Comparison of ENCODE assay signal across 17 mouse cellular contexts in genomic region chr7:89266017-89266760, GRCm38 (mm10).
DNase-seq lines count a peak whose midpoint lies in the region; ATAC-seq and TF ChIP-seq lines count a peak whose summit lies in the region.
"Had no signal": no experiment of that assay in that cellular context is flagged by ENCODE, and none has a peak within 500 bp of the region (broad histone marks: within the 10 kb centered on the region; RNA-seq: fewer than 3 reads in every experiment).

No protein-coding gene starts in this region.

- 87% methylated on average over 7 of the region's 7 CpGs for WGBS in heart, embryonic 12.5 days
- WGBS in kidney, postnatal 0 days, result 74% methylated on average over 7 of the region's 7 CpGs

- TF ChIP-seq CTCF in kidney, postnatal 0 days (IDR thresholded peaks at IDR 0.05; ENCODE audit: low read depth), result no peak

- H3K36me3 ChIP-seq in heart, embryonic 12.5 days, result peaks cover 4% of the 10 kb centered on the region; the same call in 1 of the 2 replicates
- H3K36me3 ChIP-seq in kidney, postnatal 0 days (ENCODE audit: insufficient read depth, low read length), result no peaks in the 10 kb centered on the region; the same call in 1 of the 2 replicates
- H3K36me3 ChIP-seq: limb, embryonic 15.5 days; liver, embryonic 15.5 days; neural tube, embryonic 12.5 days had no signal

- H3K4me3 ChIP-seq in heart, embryonic 12.5 days, result no peak overlapping the region
- H3K4me3 ChIP-seq in kidney, postnatal 0 days (replicated peaks; ENCODE audit: low read depth, low read length), result no peak overlapping the region
- H3K4me3 ChIP-seq in brown adipose tissue, adult 24 weeks (ENCODE audit: insufficient read depth, low read depth, low read length), result no peak overlapping the region
- H3K4me3 ChIP-seq: embryonic facial prominence, embryonic 10.5 days; limb, embryonic 15.5 days; liver, embryonic 15.5 days; neural tube, embryonic 12.5 days had no signal

- peaks cover 28% of the 10 kb centered on the region for H3K4me1 ChIP-seq in heart, embryonic 12.5 days (replicated peaks)
- H3K4me1 ChIP-seq in kidney, postnatal 0 days (replicated peaks; ENCODE audit: insufficient read depth, low read length), result 0 out of 2 replicates have a peak, but pooled peaks cover 4% of the 10 kb centered on the region
- peaks cover 8% of the 10 kb centered on the region for H3K4me1 ChIP-seq in brown adipose tissue, adult 24 weeks (ENCODE audit: control insufficient read depth, insufficient read depth, insufficient read length, low read length)
- H3K4me1 ChIP-seq: limb, embryonic 15.5 days; liver, embryonic 15.5 days; neural tube, embryonic 12.5 days had no signal

- H3K27ac ChIP-seq in heart, embryonic 12.5 days (ENCODE audit: poor library complexity, severe bottlenecking), result peak overlapping the region; percentile 35; the same call in 1 of the 2 replicates
- H3K27ac ChIP-seq in kidney, postnatal 0 days, result no peak overlapping the region
- peak overlapping the region; percentile 58 for H3K27ac ChIP-seq in brown adipose tissue, adult 24 weeks (replicated peaks; ENCODE audit: low read depth, low read length)
- H3K27ac ChIP-seq: embryonic facial prominence, embryonic 10.5 days; hindbrain, postnatal 0 days; limb, embryonic 15.5 days; liver, embryonic 15.5 days; neural tube, embryonic 12.5 days had no signal

- no peak for DNase-seq in heart, adult 8-10 months (ENCODE audit: low spot score)
- DNase-seq in kidney, postnatal 0 days (ENCODE audit: low spot score), result peak; percentile 54
- DNase-seq in kidney, adult 9 months, result no peak
- DNase-seq in NIH3T3 (ENCODE audit: low read depth), result peak; percentile 58
- no peak for DNase-seq in thymus, postnatal 10 days (ENCODE audit: low spot score in 2 of 2)
- DNase-seq: adrenal gland, adult 2 months; cerebellum, adult 8-10 months; thymus, postnatal 36 days had no signal

- H3K27me3 ChIP-seq in heart, embryonic 12.5 days (replicated peaks), result no peaks in the 10 kb centered on the region
- no peaks in the 10 kb centered on the region for H3K27me3 ChIP-seq in kidney, postnatal 0 days (ENCODE audit: insufficient read depth, low read length)
- H3K27me3 ChIP-seq: limb, embryonic 15.5 days; liver, embryonic 15.5 days; neural tube, embryonic 12.5 days had no signal

- H3K9ac ChIP-seq in heart, embryonic 12.5 days, result no peak overlapping the region
- no peak overlapping the region for H3K9ac ChIP-seq in kidney, postnatal 0 days (ENCODE audit: low read depth, low read length)
- H3K9ac ChIP-seq: limb, embryonic 15.5 days; liver, embryonic 15.5 days; neural tube, embryonic 12.5 days had no signal

- 0 out of 2 replicates have a peak, but pooled peaks cover under 1% of the 10 kb centered on the region for H3K9me3 ChIP-seq in heart, embryonic 12.5 days (replicated peaks)
- H3K9me3 ChIP-seq in kidney, postnatal 0 days (replicated peaks; ENCODE audit: low read length), result no peaks in the 10 kb centered on the region
- H3K9me3 ChIP-seq: embryonic facial prominence, embryonic 10.5 days; limb, embryonic 15.5 days; liver, embryonic 15.5 days; neural tube, embryonic 12.5 days had no signal

- H3K4me2 ChIP-seq in heart, embryonic 12.5 days, result no peak overlapping the region
- no peak overlapping the region for H3K4me2 ChIP-seq in kidney, postnatal 0 days (ENCODE audit: low read length)
- H3K4me2 ChIP-seq: limb, embryonic 15.5 days; liver, embryonic 15.5 days; neural tube, embryonic 12.5 days had no signal

- ATAC-seq in heart, embryonic 12.5 days (ENCODE audit: insufficient number of reproducible peaks, low FRiP score), result no peak
- ATAC-seq in kidney, postnatal 0 days (replicated peaks; ENCODE audit: low FRiP score, low read depth), result no peak
- ATAC-seq: forebrain, embryonic 14.5 days; hindbrain, postnatal 0 days; intestine, postnatal 0 days had no signal

Comparison
In these comparisons a context has a peak if more than half of its experiments do, and no peak if none do; other contexts are left out.
1. DNase-seq: peak in kidney, postnatal 0 days (single experiment) and NIH3T3 (single experiment); none in heart, adult 8-10 months (single experiment), kidney, adult 9 months (single experiment) and thymus, postnatal 10 days (0 of 2).